Mouse (Mus musculus) ES-Bruce4 (cell line): ENCODE results near the gene Sgce. TPM values are rescaled to one million over a fixed set of nuclear protein-coding genes. Genes with fewer than 3 reads are reported as not detected.

Experiments
- H3K27ac ChIP-seq: 2 replicates; pipeline ENCODE4 v1.5.1; 2012; ENCODE audit warnings: low read length, inconsistent platforms; ENCODE audit not compliant: insufficient read depth
- H3K27me3 ChIP-seq: 2 replicates; pipeline ENCODE4 v1.6.1; 2012; ENCODE audit warnings: mild to moderate bottlenecking, low read length, inconsistent platforms; ENCODE audit not compliant: control insufficient read depth, poor library complexity, insufficient read depth, severe bottlenecking
- H3K36me3 ChIP-seq: 2 replicates; pipeline ENCODE4 v1.6.1; 2012; ENCODE audit warnings: inconsistent platforms, mild to moderate bottlenecking, low read length, moderate library complexity; ENCODE audit not compliant: control insufficient read depth, poor library complexity, insufficient read depth, severe bottlenecking
- H3K4me1 ChIP-seq: one replicate; pipeline ENCODE4 v1.8.1; 2011; ENCODE audit warnings: low read length; ENCODE audit not compliant: control insufficient read depth, insufficient read depth
- H3K4me3 ChIP-seq: 2 replicates; pipeline ENCODE4 v1.5.1; 2011; ENCODE audit warnings: low read depth, mild to moderate bottlenecking, low read length
- H3K9ac ChIP-seq: 2 replicates; pipeline ENCODE4 v1.6.1; 2012; ENCODE audit warnings: low read depth, mild to moderate bottlenecking, inconsistent platforms; ENCODE audit not compliant: poor library complexity, severe bottlenecking
- H3K9me3 ChIP-seq: replicated peaks from 2 replicates; pipeline ENCODE4 v1.6.1; 2012; ENCODE audit warnings: mild to moderate bottlenecking, low read length, inconsistent platforms; ENCODE audit not compliant: control insufficient read depth, poor library complexity, insufficient read depth, severe bottlenecking
- CTCF ChIP-seq: IDR thresholded peaks from one replicate; pipeline ENCODE4 v1.8.1; 2011; ENCODE audit warnings: low read depth, low read length
- EP300 ChIP-seq: IDR thresholded peaks from 2 replicates; pipeline ENCODE4 v1.6.1; 2011; ENCODE audit warnings: low read depth, low read length; ENCODE audit not compliant: insufficient read depth
- POLR2A ChIP-seq: IDR thresholded peaks from one replicate; pipeline ENCODE4 v1.8.1; 2011; ENCODE audit warnings: low read length; ENCODE audit not compliant: insufficient read depth
- polyA plus RNA-seq: library from polyadenylated mRNA; stranded (reverse); fragments of >200 nt; gene quantifications from 2 replicates; pipeline ENCODE4 v1.2.4, GENCODE M21; 2011; ENCODE audit warnings: low read depth; ENCODE audit not compliant: missing spikeins, insufficient read depth, insufficient read length

Gene Sgce
- polyA plus RNA-seq, 1 experiment, result 35.6 TPM

DNA sequence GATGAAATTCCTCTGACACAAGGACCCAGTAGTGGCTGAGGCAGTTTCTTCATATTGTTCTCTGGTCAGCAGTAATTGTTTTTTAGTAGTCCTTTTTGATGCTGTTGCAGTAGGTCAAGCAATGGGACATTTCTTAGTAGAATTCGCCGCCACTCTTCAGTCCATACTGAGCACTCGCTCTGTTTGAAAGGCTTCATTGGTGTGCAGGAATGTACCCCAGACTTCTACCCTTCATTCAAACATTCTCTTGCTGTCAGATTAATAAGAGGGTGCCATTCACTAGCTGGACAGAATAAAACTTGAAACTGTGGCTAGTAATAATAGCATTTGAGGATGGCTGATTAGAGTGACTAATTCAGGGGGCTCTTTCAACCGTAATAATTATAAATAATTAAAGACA is 113.8 kb downstream of the Sgce start:
- H3K27ac ChIP-seq, result no peak overlapping the region
- H3K27me3 ChIP-seq, result peaks cover 2% of the 10 kb centered on the region; the same call in 1 of the 2 replicates
- no peaks in the 10 kb centered on the region for H3K9me3 ChIP-seq
- no peak for TF ChIP-seq POLR2A
- TF ChIP-seq EP300, result no peak
- no peak overlapping the region for H3K9ac ChIP-seq
- H3K4me3 ChIP-seq, result no peak overlapping the region
- no peaks in the 10 kb centered on the region; the same call in 1 of the 2 replicates for H3K36me3 ChIP-seq
- H3K4me1 ChIP-seq, result no peaks in the 10 kb centered on the region

GRCm38 (mm10) chr6:4631464-4631863 is 115.5 kb downstream of the Sgce start:
- Histone ChIP-seq H3K9ac (no peak overlapping the region), H3K36me3 (no peaks in the 10 kb centered on the region), H3K4me3 (no peak overlapping the region), H3K27me3 (peaks cover 2% of the 10 kb centered on the region; the same call in 1 of the 2 replicates), H3K27ac (no peak overlapping the region), H3K4me1 (no peaks in the 10 kb centered on the region), H3K9me3 (no peaks in the 10 kb centered on the region)
- TF ChIP-seq CTCF (no peak), POLR2A (no peak), EP300 (no peak)

Other genes starting within 250 kb of the Sgce start
- 11.5 and 12.2 TPM in 2 replicates for gene Col1a2, start 242.4 kb downstream of the Sgce start, polyA plus RNA-seq
- 11.4 and 15.1 TPM in 2 replicates for gene Casd1, start 146.4 kb downstream of the Sgce start, polyA plus RNA-seq
- gene Peg10, start 99 bp upstream of the Sgce start, polyA plus RNA-seq, result 435 and 458 TPM in 2 replicates
- 33.9 and 38.1 TPM in 2 replicates for gene Ppp1r9a, start 155.7 kb upstream of the Sgce start, polyA plus RNA-seq